In the genomic region with DNA sequence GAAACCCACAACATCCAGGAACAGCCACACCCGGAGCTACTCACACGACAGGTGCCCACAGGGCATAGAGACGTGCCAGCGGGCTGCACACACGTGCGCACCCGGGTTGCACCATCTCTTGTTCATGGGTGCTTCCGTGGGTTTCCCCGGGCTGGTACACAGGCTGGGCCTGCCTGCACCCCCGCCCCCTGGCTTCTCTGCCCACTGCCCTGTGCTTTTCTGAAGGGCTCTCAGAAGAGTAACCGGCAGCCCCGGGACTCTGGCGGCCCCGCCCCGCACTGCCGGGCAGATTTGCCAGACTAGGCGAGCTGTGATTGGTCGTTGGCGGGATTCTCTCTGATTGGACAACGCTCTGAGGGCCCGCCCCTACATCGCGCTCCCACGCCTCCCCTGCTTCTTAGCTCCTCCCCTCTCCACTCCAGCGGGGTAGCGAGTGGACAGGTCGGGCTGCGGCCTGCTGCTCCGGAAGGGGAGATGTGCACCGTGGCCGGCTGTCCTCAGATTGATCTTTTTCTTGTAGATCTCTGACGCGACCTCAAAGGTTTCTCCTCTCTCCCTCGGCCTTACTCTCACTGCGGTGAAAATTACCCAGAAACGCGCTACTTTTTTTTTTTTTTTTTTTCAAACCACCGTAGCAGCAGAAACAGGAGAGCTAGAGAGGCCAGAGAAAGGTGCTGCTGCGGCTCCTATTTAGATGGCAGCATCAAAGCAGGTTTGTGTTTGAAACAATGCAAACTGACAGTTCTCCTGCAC, we compare ENCODE assay signal across 8 mouse cellular contexts. TPM values are rescaled to one million over a fixed set of nuclear protein-coding genes. Genes with fewer than 3 reads are reported as not detected.
DNase-seq lines count a peak whose midpoint lies in the region; ATAC-seq lines count a peak whose summit lies in the region.

Gene Plcxd2 (minus strand): TSS at position 66 of the 753 bp plus-strand sequence.

- peaks cover 29% of the 10 kb centered on the region; the same call in 1 of the 2 replicates for H3K4me1 ChIP-seq in hindbrain, embryonic 14.5 days (replicated peaks; ENCODE audit: control insufficient read depth, insufficient read depth, low read length)

- peak within 1 kb of the TSS; percentile 71 for H3K9ac ChIP-seq in hindbrain, embryonic 14.5 days

- DNase-seq in ZHBTc4 (ENCODE audit: low read depth, low spot score): peak; percentile 95
- DNase-seq in cerebellum, postnatal 4 days (ENCODE audit: low spot score in 2 of 2): peak; percentile 88 to 92
- DNase-seq in frontal cortex, postnatal 36 days (ENCODE audit: low spot score in 2 of 2): peak; percentile 92 to 95
- peak; percentile 93 for DNase-seq in hindbrain, embryonic 14.5 days (ENCODE audit: low spot score)
- DNase-seq in layer of hippocampus, postnatal 25 days (ENCODE audit: extremely low spot score in 1 of 2, low spot score in 1 of 2): peak; percentile 80
- DNase-seq in lung, postnatal 14 days: peak; percentile 95
- DNase-seq in ovary, postnatal 36 days (ENCODE audit: low spot score): peak; percentile 93
- DNase-seq in thymus, postnatal 14 days: peak; percentile 95

- peak; percentile 99 for ATAC-seq in hindbrain, embryonic 14.5 days (ENCODE audit: low FRiP score)

- peak within 1 kb of the TSS; percentile 67 for H3K4me3 ChIP-seq in hindbrain, embryonic 14.5 days (replicated peaks; ENCODE audit: low read length)

- under 1% methylated on average over 39 of the region's 39 CpGs for WGBS in hindbrain, embryonic 14.5 days

- no peaks in the 10 kb centered on the region for H3K9me3 ChIP-seq in hindbrain, embryonic 14.5 days (ENCODE audit: control insufficient read depth, low read length)

- H3K27me3 ChIP-seq in hindbrain, embryonic 14.5 days (ENCODE audit: control insufficient read depth, insufficient read depth, low read length): no peaks in the 10 kb centered on the region

- no peaks in the 10 kb centered on the region for H3K36me3 ChIP-seq in hindbrain, embryonic 14.5 days (replicated peaks; ENCODE audit: control insufficient read depth, insufficient read depth)

- H3K4me2 ChIP-seq in hindbrain, embryonic 14.5 days (replicated peaks): peak within 1 kb of the TSS; percentile 94

- H3K27ac ChIP-seq in hindbrain, embryonic 14.5 days: peak within 1 kb of the TSS; percentile 53

RNA-seq across cellular contexts. Expression of gene Plcxd2, which starts in this region (rescaled TPM):
- 11.2 and 13.8 TPM in 2 replicates for polyA plus RNA-seq in hindbrain, embryonic 14.5 days (2014; fragmentation: Nextera tagmentation; extraction: Ambion mirVana)
- 10 to 100 TPM; 16.1 to 18.0 TPM for total RNA-seq in layer of hippocampus, postnatal 25 days (2021)

Comparison
In these comparisons a context has a peak if more than half of its experiments do, and no peak if none do; other contexts are left out.
1. Peak in every context shown above with its lines: DNase-seq, ATAC-seq, H3K4me3 ChIP-seq and H3K27ac ChIP-seq.